ENCODE assay signal across 1 mouse cellular context in genomic region chr15:82243311-82243710, GRCm38 (mm10).
TF ChIP-seq lines count a peak whose summit lies in the region.

No protein-coding gene starts in this region.

TF ChIP-seq in CH12.LX, 34 proteins besides CTCF, POLR2A, EP300 and RAD21:
- no peak for TF ChIP-seq ELF1 (IDR thresholded peaks at IDR 0.05; ENCODE audit: low read depth, low read length)
- TF ChIP-seq ZKSCAN1 (IDR thresholded peaks at IDR 0.05; ENCODE audit: borderline replicate concordance, low read depth, low read length) = no peak
- TF ChIP-seq UBTF (IDR thresholded peaks at IDR 0.05; ENCODE audit: low read depth, low read length) = no peak
- TF ChIP-seq CHD1 (IDR thresholded peaks at IDR 0.05; ENCODE audit: low read depth, low read length) = no peak
- TF ChIP-seq ETS1 (conservative IDR thresholded peaks at IDR 0.05; ENCODE audit: low read depth, low read length) = no peak
- no peak for TF ChIP-seq IRF4 (IDR thresholded peaks at IDR 0.05; ENCODE audit: low read depth, low read length)
- no peak for TF ChIP-seq NRF1 (IDR thresholded peaks at IDR 0.05; ENCODE audit: low read depth, low read length)
- TF ChIP-seq NELFE (IDR thresholded peaks at IDR 0.05; ENCODE audit: low read depth, low read length) = no peak
- TF ChIP-seq KAT2A (IDR thresholded peaks at IDR 0.05; ENCODE audit: insufficient replicate concordance, low read length) = no peak
- no peak for TF ChIP-seq MAZ (IDR thresholded peaks at IDR 0.05; ENCODE audit: low read depth, low read length)
